Mouse (Mus musculus): ENCODE results near the gene Chsy1. TPM values are rescaled to one million over a fixed set of nuclear protein-coding genes. Genes with fewer than 3 reads are reported as not detected.

Gene Chsy1
- 11.5 and 13.3 TPM in 2 replicates for polyA plus RNA-seq (2015; fragmentation: Nextera tagmentation; extraction: Ambion mirVana)

DNA sequence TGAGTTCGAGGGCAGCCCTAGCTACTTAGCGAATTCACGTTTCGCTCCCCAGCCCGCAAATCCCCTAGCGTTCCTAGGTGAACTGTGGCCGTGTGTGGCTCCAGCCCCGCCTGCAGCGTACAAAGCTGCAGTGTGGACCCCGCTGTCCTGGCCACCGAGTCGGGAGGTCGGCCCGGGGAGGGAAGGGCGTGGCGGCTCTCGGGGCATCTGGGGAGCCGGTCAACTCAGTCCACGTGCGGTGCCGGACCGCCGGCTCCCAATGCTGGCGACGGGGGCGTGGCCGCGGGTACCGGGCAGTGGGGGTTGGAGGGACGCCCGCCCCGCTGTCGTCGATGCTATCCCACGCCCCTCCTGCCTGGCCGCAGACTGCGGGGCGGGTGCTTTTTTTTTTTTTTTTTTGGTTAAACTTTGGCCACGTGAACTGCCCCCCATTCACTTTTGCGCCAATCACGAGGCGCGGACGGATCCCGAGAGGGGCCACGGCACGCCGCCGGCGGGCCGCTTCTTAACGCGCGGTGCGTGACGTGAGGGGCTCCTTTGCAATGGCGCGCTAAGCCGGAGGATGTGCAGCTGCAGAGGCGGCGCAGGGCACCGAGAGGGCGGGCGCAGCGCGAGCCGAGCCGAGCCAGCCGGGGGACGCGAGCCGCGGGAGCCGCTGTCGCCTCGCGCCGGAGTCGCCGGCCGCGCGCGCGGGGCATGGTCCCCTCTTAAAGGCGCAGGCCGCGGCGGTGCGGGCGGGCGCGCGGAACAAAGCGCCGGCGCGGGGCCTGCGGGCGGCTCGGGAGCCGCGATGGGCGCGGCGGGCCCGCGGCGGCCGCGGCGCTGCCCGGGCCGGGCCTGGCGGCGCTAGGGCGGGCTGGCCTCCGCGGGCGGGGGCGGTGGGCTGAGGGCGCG lies at the start of gene Chsy1:
TSS of gene Chsy1 (plus strand) at position 555 of the 894 bp plus-strand sequence.
- ATAC-seq (ENCODE audit: low read depth): peak; percentile 84
- peak within 1 kb of the TSS; percentile 72 for H3K4me3 ChIP-seq
- peak within 1 kb of the TSS; percentile 77 for H3K4me2 ChIP-seq
- H3K4me1 ChIP-seq (replicated peaks): peaks cover 38% of the 10 kb centered on the region
- 0 out of 2 replicates have a peak, but pooled peaks cover 4% of the 10 kb centered on the region for H3K27me3 ChIP-seq
- peak within 1 kb of the TSS; percentile 81 for H3K9ac ChIP-seq
- peak within 1 kb of the TSS; percentile 96 for H3K27ac ChIP-seq (replicated peaks)
- no peaks in the 10 kb centered on the region for H3K36me3 ChIP-seq
- under 1% methylated on average over 100 of the region's 123 CpGs for WGBS
- H3K9me3 ChIP-seq: no peaks in the 10 kb centered on the region

DNA sequence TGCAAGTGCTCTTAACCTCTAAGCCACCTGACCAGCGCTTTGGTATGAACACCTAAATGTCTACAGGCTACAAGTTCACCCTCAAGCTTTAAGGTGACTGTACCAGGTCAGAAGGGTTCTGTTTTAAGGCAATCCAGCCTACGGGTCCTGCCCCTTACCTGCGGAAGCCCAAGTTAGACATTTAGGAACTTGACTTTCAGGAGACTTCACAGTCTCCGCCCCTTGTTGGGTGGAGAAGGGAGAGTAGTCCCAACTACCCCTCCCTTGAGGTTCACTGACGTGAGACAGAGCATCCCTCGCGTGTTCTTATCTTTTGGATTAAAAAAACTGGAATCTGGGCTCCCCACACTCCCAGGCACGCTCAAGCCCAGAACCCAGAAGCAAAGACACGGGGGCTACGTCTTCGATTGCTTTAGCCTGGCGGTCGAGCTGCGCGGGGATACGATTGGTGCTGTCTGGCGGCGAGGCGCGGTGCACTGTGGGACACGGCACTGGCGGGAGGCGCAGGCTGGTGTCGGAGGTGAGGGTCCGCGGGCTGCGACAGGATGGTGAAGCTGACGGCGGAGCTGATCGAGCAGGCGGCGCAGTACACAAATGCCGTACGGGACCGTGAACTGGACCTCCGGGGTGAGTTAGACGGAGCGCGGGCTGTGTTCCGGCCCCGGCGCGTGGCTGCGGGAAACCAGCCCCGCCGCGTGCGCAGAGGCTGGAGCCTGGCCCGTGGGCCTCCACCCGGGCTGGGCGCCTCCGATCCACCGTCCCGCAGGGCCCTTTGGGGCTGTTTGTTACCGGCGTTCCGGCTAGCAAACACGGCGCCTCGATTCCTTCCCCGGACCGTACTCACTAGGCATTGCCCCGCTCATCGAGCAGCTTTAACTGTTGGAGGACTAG lies 49.0 kb upstream of the Chsy1 start:
- Histone ChIP-seq H3K4me2 (peak overlapping the region; percentile 94), H3K27ac (replicated peaks) (peak overlapping the region; percentile 34), H3K4me3 (peak overlapping the region; percentile 69), H3K4me1 (replicated peaks) (peaks cover 22% of the 10 kb centered on the region), H3K9me3 (no peaks in the 10 kb centered on the region), H3K9ac (peak overlapping the region; percentile 80), H3K36me3 (peaks cover 26% of the 10 kb centered on the region), H3K27me3 (no peaks in the 10 kb centered on the region)
- peak; percentile 96 for ATAC-seq (ENCODE audit: low read depth)
- under 1% methylated on average over 64 of the region's 64 CpGs for WGBS

DNA sequence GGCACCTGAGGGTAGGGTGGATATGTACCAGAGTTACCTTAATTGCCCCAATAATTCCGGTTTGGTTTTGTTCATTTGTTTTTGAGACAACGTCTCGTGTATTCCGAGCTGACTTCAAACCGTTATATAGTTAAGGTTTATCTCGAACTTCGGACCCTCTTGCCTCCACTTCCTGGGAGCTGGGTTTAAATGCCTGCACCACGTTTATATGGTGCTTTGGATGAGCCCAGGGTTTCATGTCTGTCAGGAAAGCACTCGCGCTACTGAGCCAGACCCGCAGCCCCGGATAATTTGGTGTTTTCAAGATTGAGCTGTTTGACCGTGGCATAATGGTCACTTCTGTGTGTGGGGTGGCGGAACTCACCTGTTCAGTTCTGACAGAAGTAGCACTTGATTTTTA lies 48.3 kb upstream of the Chsy1 start:
- Histone ChIP-seq H3K4me1 (replicated peaks) (peaks cover 22% of the 10 kb centered on the region), H3K27ac (replicated peaks) (no peak overlapping the region), H3K27me3 (no peaks in the 10 kb centered on the region), H3K36me3 (peaks cover 32% of the 10 kb centered on the region), H3K4me3 (peak overlapping the region; percentile 69), H3K4me2 (peak overlapping the region; percentile 94), H3K9me3 (no peaks in the 10 kb centered on the region), H3K9ac (peak overlapping the region; percentile 80)
- 2% methylated on average over 14 of the region's 14 CpGs for WGBS
- no peak for ATAC-seq (ENCODE audit: low read depth)

DNA sequence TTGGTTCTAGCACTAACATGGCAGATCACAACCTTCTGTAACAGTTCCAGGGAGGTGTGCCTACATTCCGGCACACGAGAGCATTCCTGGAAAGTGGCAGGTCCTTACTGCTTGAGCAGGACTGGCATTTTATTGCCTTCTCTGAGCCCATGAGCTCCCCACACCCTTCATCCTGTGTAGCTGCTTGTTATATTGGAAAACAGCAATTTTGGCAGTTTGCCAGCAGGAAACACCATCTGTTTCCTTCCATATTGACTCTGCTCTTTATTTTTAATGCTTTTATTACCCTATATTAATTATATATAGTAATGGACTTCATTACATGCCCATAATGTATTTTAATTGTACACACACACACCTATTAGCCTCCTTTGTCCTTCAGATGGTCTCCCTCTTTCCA lies 32.9 kb upstream of the Chsy1 start:
- Histone ChIP-seq H3K27ac (replicated peaks) (0 out of 2 replicates have a peak overlapping the region, but pooled peaks have one; percentile 19), H3K9me3 (no peaks in the 10 kb centered on the region), H3K36me3 (peaks cover 54% of the 10 kb centered on the region), H3K4me3 (no peak overlapping the region), H3K4me2 (no peak overlapping the region), H3K27me3 (no peaks in the 10 kb centered on the region), H3K9ac (no peak overlapping the region), H3K4me1 (replicated peaks) (peaks cover 27% of the 10 kb centered on the region)
- ATAC-seq (ENCODE audit: low read depth): no peak
- WGBS: 60% methylated on average over 2 of the region's 2 CpGs

DNA sequence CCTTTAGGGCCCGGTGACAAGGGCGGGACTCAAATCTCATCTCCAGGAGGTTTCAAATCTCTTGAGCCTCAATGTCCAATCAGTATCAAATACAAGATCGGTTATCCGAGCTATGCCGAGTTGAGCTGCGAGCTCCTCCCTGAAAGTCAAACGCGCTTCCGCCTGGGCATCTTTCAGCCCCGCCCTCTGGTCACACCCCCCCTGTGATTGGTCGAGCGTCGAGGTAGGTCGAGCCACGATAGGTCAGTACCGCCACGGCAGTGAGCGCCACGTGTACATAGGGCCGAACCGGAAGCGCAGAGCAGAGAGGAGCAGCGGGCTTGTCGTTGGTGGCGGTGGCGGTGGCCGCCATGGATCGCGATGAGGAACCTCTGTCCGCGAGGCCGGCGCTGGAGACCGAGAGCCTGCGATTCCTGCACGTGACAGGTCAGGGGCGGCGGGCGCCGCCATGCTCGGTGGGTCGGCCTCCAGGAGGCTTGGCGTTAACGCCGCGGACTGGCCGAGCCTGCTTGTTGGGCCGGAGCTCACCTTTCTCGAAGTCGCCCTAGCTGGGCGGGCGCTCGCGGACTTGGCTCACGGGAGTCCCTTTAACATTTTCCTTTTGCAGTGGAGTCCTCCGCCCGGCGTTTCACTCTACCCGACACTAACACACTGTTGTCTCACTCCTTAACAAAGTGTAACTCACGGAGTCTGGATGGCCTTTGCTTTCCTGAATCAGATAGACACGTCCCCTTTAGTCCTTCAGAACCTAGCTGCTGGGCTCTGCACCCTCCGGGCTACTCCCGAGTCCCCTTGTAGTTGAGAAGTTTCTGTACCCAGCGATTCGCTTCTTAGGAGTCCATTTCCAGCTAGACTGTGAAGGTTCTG lies 29.7 kb upstream of the Chsy1 start, which contains the start of gene Selenos:
TSS of gene Selenos (plus strand) at position 286 of the 867 bp plus-strand sequence.
- Histone ChIP-seq H3K4me3 (peak within 1 kb of the TSS; percentile 84), H3K27ac (replicated peaks) (peak within 1 kb of the TSS; percentile 82), H3K9me3 (no peaks in the 10 kb centered on the region), H3K27me3 (no peaks in the 10 kb centered on the region), H3K9ac (peak within 1 kb of the TSS; percentile 82), H3K4me2 (peak within 1 kb of the TSS; percentile 94), H3K36me3 (peaks cover 45% of the 10 kb centered on the region), H3K4me1 (replicated peaks) (peaks cover 35% of the 10 kb centered on the region)
- WGBS: under 1% methylated on average over 64 of the region's 65 CpGs
- ATAC-seq (ENCODE audit: low read depth): peak; percentile 100

DNA sequence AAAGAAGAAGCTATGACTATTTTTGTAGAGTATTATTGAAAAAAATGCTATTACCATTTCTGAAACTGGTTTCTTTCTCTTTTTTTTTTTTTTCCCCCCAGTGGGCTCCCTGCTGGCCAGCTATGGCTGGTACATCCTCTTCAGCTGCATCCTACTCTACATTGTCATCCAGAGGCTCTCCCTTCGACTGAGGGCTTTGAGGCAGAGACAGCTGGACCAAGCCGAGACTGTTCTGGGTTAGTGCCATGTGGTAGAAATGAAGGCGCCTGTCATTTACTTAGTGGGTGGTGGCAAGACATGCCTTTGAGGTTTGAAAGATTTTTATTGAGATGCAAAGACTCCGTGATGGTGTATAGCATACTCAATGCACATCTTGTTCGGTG lies 29.1 kb upstream of the Chsy1 start:
- H3K4me2 ChIP-seq: peak overlapping the region; percentile 94
- peak overlapping the region; percentile 82 for H3K9ac ChIP-seq
- H3K4me1 ChIP-seq (replicated peaks): peaks cover 35% of the 10 kb centered on the region
- peak overlapping the region; percentile 82; the same call in 1 of the 2 replicates for H3K27ac ChIP-seq (replicated peaks)
- H3K9me3 ChIP-seq: no peaks in the 10 kb centered on the region
- H3K27me3 ChIP-seq: no peaks in the 10 kb centered on the region
- peaks cover 44% of the 10 kb centered on the region for H3K36me3 ChIP-seq
- WGBS: 46% methylated on average over 5 of the region's 5 CpGs
- peak overlapping the region; percentile 84 for H3K4me3 ChIP-seq
- no peak for ATAC-seq (ENCODE audit: low read depth)

DNA sequence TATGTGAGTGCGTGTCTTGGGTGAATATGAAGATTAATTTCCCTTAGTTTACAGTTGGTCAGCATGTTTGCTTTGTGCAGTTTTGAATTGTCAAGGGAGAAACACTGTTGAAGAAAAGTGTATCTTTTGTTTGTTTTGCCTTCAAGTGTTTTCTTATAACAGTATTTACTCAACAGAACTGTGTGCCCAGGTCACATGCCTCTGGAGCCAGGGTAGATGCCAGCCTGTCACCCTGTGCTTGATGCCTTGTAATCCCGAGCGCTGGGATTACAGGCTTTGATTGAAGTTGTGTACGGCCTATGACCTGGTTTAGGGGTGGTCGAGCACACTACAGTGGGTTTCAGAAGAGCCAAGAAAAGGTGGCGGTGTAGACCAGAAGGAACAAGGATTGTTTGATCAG lies 25.6 kb upstream of the Chsy1 start:
- H3K9me3 ChIP-seq: no peaks in the 10 kb centered on the region
- 89% methylated on average over 6 of the region's 6 CpGs for WGBS
- ATAC-seq (ENCODE audit: low read depth): no peak
- peaks cover 27% of the 10 kb centered on the region for H3K4me1 ChIP-seq (replicated peaks)
- H3K36me3 ChIP-seq: peaks cover 62% of the 10 kb centered on the region
- no peaks in the 10 kb centered on the region for H3K27me3 ChIP-seq
- H3K4me2 ChIP-seq: no peak overlapping the region
- no peak overlapping the region for H3K9ac ChIP-seq
- H3K27ac ChIP-seq (replicated peaks): no peak overlapping the region
- no peak overlapping the region for H3K4me3 ChIP-seq

DNA sequence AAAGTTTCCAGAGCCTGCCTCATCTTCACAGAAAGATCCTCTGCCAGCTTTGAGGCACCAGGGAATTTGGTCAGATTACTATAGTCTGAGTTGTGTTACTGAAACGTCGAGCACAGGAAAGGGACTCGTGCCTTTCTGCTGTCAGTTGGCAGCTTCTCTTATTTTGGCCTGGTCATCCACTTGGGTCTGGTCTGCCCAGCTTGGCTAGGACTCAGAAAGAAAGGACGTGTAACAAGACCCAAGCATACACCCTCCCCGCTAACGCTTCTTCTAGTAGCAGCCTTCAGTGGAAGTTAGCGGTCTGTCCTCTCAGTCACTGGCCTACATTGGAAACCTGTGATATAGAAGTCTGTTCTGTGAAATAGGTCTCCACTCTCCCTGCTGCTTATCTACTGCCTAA lies 24.8 kb upstream of the Chsy1 start:
- Histone ChIP-seq H3K27ac (replicated peaks) (no peak overlapping the region), H3K4me1 (replicated peaks) (peaks cover 24% of the 10 kb centered on the region), H3K9me3 (no peaks in the 10 kb centered on the region), H3K4me2 (no peak overlapping the region), H3K4me3 (no peak overlapping the region), H3K27me3 (no peaks in the 10 kb centered on the region), H3K9ac (no peak overlapping the region), H3K36me3 (peaks cover 70% of the 10 kb centered on the region)
- WGBS: 82% methylated on average over 7 of the region's 7 CpGs
- ATAC-seq (ENCODE audit: low read depth): no peak

DNA sequence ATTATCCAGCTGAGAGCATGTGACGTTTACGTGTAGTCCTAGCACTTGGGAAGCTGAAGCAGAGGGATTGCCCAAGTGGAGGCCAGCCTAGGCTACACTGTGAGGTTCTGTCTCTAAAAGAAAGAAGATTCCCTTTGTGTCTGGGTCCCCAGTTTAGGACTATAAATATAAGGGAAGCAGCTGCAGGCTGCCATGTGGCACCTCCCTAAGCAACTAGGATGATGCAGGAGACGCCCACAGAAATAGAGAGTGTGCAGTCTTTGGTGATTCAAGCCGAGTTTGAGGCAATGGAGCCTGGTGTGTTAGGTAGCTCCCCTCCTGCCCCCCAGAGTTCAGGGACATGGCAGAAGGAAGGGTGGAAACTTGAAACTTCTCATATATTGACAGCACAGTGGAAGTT lies 21.7 kb upstream of the Chsy1 start:
- H3K4me2 ChIP-seq: no peak overlapping the region
- no peaks in the 10 kb centered on the region for H3K9me3 ChIP-seq
- H3K4me1 ChIP-seq (replicated peaks): 0 out of 2 replicates have a peak, but pooled peaks cover 8% of the 10 kb centered on the region
- H3K27me3 ChIP-seq: no peaks in the 10 kb centered on the region
- no peak overlapping the region for H3K4me3 ChIP-seq
- no peak for ATAC-seq (ENCODE audit: low read depth)
- 92% methylated on average over 4 of the region's 4 CpGs for WGBS
- H3K27ac ChIP-seq (replicated peaks): no peak overlapping the region
- peaks cover 94% of the 10 kb centered on the region for H3K36me3 ChIP-seq
- H3K9ac ChIP-seq: no peak overlapping the region

DNA sequence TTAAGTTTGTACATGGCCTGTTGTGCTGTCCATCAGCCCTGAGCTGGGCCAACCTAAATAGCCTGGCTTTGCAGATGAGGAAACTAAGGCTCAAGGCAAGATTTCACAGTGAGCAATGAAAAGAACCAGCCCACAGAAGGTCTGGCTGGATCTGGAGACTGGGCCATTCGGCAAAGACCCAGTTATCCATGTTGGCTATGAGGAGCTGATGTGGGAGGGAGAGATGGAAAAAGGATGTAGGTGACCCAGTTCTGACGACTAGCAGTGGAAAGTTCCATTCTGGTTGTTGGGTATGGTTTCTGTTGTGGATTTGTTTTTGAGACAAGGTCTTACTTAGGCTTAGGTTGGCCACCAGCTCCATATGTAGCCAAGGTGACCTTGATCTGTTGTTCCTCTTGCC lies 21.2 kb upstream of the Chsy1 start:
- H3K9ac ChIP-seq: no peak overlapping the region
- no peak overlapping the region for H3K4me2 ChIP-seq
- 90% methylated on average over 2 of the region's 2 CpGs for WGBS
- H3K4me3 ChIP-seq: no peak overlapping the region
- H3K36me3 ChIP-seq: peaks cover 92% of the 10 kb centered on the region
- no peaks in the 10 kb centered on the region for H3K27me3 ChIP-seq
- no peak overlapping the region for H3K27ac ChIP-seq (replicated peaks)
- no peaks in the 10 kb centered on the region for H3K9me3 ChIP-seq
- H3K4me1 ChIP-seq (replicated peaks): 0 out of 2 replicates have a peak, but pooled peaks cover 8% of the 10 kb centered on the region
- ATAC-seq (ENCODE audit: low read depth): no peak

DNA sequence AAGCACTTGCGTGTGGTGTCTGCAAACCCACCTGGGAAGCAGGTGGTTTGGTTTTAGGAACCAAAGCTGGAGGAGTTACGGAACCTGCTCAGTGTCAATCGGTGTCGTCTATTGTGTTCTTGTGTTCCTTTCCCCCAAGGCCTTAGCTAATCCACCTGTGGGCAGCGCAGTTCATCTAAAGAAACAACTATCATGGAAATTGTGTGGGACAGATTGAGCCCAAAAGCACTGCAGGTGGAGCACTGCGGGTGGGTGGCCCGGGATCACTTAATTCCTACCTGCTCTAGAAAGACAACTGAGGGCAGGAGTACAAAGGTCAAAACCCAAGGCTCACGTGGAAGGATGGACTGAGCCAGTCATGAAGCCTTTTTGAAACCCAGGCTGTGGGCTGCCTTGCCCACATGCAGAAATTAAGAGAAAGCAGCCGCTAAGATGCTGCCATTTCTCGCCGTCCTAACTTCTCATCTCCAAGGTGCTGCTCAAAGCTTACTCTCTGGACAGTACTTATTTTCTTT lies 18.6 kb upstream of the Chsy1 start:
- no peak overlapping the region for H3K4me3 ChIP-seq
- H3K9me3 ChIP-seq: no peaks in the 10 kb centered on the region
- H3K9ac ChIP-seq: no peak overlapping the region
- no peak overlapping the region for H3K4me2 ChIP-seq
- no peak for ATAC-seq (ENCODE audit: low read depth)
- WGBS: 90% methylated on average over 11 of the region's 11 CpGs
- no peaks in the 10 kb centered on the region for H3K4me1 ChIP-seq (replicated peaks)
- H3K36me3 ChIP-seq: peaks cover 73% of the 10 kb centered on the region
- no peak overlapping the region for H3K27ac ChIP-seq (replicated peaks)
- no peaks in the 10 kb centered on the region for H3K27me3 ChIP-seq
